Mouse (Mus musculus): ENCODE data around the gene Sufu. TPM values are rescaled to one million over a fixed set of nuclear protein-coding genes. Genes with fewer than 3 reads are reported as not detected.

Sufu gene
- polyA plus RNA-seq, 1 experiment from 2014 or later: 24.1 TPM

DNA sequence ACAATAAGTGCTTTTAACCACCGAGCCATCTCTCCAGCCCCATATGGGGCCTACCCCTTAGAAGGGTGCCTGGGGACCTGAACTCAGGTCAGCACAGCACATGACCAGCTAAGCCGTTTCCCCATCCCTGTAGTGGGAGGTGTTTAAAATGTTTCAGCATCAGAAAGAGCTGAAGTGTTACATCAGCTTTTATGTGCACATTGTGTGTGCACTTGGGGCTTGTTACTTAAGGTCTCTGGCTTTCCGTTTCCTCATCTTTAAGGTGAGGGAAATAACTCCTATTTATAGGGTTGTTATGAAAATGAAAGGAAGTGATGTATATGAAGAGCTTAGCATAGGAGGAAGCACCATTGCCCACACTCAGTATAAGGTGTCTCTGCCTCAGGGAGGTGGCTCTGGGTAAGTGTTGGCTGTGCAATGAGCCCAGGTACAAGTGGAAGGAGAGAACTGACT lies 70.4 kb downstream of the Sufu start:
- Histone ChIP-seq H3K27me3 (replicated peaks) (no peaks in the 10 kb centered on the region), H3K27ac (ENCODE audit: poor library complexity, severe bottlenecking) (no peak overlapping the region)
- ATAC-seq (ENCODE audit: insufficient number of reproducible peaks, low FRiP score): no peak

DNA sequence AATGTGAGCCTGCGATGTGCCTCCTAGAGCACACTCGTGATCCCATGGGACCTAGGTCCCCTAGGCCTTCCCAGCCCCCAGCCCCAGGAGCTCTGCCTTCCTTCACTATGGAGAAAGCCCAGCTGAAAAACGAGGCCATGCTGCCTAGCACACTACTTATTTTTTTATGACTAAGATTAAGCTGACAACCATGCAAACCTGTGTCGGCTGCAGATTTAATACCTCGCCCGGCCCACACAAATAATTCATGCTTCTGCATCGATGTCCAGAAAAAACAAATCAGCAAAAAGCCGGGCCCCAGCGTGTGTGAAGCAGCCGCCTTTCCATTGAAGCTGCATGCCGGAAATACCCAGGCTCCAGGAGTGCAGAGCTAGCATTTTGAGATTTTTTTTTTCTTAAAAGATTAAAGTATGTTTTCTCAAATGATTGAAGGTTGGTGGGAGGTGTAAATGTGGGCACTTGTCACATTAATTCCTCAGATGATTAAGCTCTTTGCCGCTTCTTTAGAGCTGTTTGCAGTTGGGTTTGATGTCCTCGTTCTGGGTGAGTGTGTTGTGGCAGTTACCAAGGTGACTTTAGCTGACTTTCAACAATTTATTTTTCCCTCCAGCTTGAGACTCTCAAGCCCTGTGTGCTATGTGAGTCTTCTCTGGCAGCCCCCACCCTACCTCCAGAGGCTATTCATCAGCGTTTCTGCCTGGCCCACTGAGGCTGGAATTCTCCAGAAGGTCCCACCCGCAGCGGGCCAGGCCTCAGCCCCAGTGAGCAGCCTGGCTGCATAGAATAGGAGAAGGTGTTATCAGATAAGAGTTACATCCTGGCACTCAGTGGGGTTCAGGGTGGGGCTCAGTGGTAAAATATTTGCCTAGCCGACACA lies 73.9 kb downstream of the Sufu start:
- no peaks in the 10 kb centered on the region for H3K9me3 ChIP-seq (replicated peaks)
- whole genome bisulfite sequencing: 34% methylated on average over 17 of the region's 17 CpGs
- H3K4me3 ChIP-seq: no peak overlapping the region
- peak overlapping the region; percentile 83 for H3K27ac ChIP-seq (ENCODE audit: poor library complexity, severe bottlenecking)
- peaks cover 43% of the 10 kb centered on the region for H3K4me1 ChIP-seq (replicated peaks)
- no peak overlapping the region for H3K4me2 ChIP-seq
- H3K36me3 ChIP-seq: peaks cover 41% of the 10 kb centered on the region
- H3K9ac ChIP-seq: peak overlapping the region; percentile 33; the same call in 1 of the 2 replicates
- no peak for ATAC-seq (ENCODE audit: insufficient number of reproducible peaks, low FRiP score)
- no peaks in the 10 kb centered on the region for H3K27me3 ChIP-seq (replicated peaks)

More for the DNA sequence above, 70.4 kb downstream of the Sufu start:
- H3K4me3 ChIP-seq: no peak overlapping the region
- peaks cover 46% of the 10 kb centered on the region for H3K4me1 ChIP-seq (replicated peaks)
- no peaks in the 10 kb centered on the region for H3K9me3 ChIP-seq (replicated peaks)
- H3K36me3 ChIP-seq: peaks cover 30% of the 10 kb centered on the region
- WGBS: 75% methylated on average over 3 of the region's 3 CpGs
- no peak overlapping the region for H3K9ac ChIP-seq
- H3K4me2 ChIP-seq: no peak overlapping the region

DNA sequence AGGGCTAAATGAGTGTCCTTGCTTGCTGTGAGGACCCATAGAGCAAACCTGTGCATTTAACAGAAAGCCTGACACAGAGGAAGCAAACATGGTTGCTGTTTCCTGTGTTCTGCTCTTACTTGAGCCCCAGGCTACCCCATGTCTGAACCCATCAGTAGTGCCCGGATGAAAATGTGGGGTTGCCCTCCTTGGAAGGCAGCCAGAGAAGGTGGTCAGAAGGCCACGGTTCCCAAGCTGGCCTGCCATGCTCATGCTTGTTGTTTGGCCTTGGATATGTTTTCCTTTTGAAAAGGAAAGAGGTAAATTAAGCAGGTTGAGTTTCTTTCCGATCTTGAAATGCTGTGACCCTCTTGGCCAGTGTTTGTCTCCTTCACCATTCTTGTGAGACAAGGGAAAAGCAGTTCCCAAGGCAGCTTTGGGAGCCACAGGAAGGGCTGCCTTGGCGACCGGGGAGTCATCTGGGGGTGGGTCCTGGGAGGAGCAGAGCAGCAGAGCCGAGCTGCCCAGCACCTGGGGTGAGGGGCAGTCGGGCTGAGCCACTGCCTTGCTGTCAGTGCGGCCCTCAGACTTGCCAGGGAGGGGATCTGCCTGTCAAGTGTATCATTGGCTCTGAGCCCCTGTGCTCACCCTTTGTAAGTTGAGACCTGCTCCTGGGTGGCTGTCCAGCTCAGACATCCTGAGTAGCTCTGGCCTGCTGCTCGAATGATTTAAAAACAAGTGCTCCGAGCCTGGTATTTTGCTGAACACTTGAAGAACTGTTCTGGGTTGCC lies 74.8 kb downstream of the Sufu start:
- H3K27ac ChIP-seq (ENCODE audit: poor library complexity, severe bottlenecking): peak overlapping the region; percentile 83
- H3K4me3 ChIP-seq: no peak overlapping the region
- peak overlapping the region; percentile 52 for H3K9ac ChIP-seq
- H3K27me3 ChIP-seq (replicated peaks): no peaks in the 10 kb centered on the region
- ATAC-seq (ENCODE audit: insufficient number of reproducible peaks, low FRiP score): peak; percentile 72
- peaks cover 48% of the 10 kb centered on the region for H3K36me3 ChIP-seq
- H3K4me1 ChIP-seq (replicated peaks): peaks cover 38% of the 10 kb centered on the region
- peak overlapping the region; percentile 19; the same call in 1 of the 2 replicates for H3K4me2 ChIP-seq
- no peaks in the 10 kb centered on the region for H3K9me3 ChIP-seq (replicated peaks)
- 11% methylated on average over 10 of the region's 10 CpGs for WGBS

- H3K4me3 ChIP-seq: no peak overlapping the region
- no peak overlapping the region for H3K9ac ChIP-seq
- 48% methylated on average over 10 of the region's 10 CpGs for WGBS
- no peaks in the 10 kb centered on the region for H3K9me3 ChIP-seq (replicated peaks)
- peaks cover 57% of the 10 kb centered on the region for H3K4me1 ChIP-seq (replicated peaks)
- no peak for ATAC-seq (ENCODE audit: insufficient number of reproducible peaks, low FRiP score)
- no peak overlapping the region for H3K4me2 ChIP-seq
- H3K27me3 ChIP-seq (replicated peaks): no peaks in the 10 kb centered on the region
- peaks cover 51% of the 10 kb centered on the region for H3K36me3 ChIP-seq
- H3K27ac ChIP-seq (ENCODE audit: poor library complexity, severe bottlenecking): no peak overlapping the region
These were observed 80.7 kb downstream of the Sufu start for GRCm38 (mm10) chr19:46477432-46477845.

GRCm38 (mm10) chr19:46478242-46478641 lies 81.5 kb downstream of the Sufu start:
- Histone ChIP-seq H3K27ac (ENCODE audit: poor library complexity, severe bottlenecking) (peak overlapping the region; percentile 72), H3K9ac (no peak overlapping the region; the same call in 1 of the 2 replicates), H3K27me3 (replicated peaks) (no peaks in the 10 kb centered on the region), H3K4me1 (replicated peaks) (peaks cover 64% of the 10 kb centered on the region), H3K9me3 (replicated peaks) (no peaks in the 10 kb centered on the region), H3K4me2 (no peak overlapping the region), H3K36me3 (peaks cover 51% of the 10 kb centered on the region), H3K4me3 (no peak overlapping the region)
- 0 out of 2 replicates have a peak, but pooled peaks have one; percentile 27 for ATAC-seq (ENCODE audit: insufficient number of reproducible peaks, low FRiP score)
- whole genome bisulfite sequencing: 60% methylated on average over 4 of the region's 4 CpGs

- no peaks in the 10 kb centered on the region for H3K27me3 ChIP-seq (replicated peaks)
- 0 out of 2 replicates have a peak overlapping the region, but pooled peaks have one; percentile 19 for H3K4me2 ChIP-seq
- H3K9me3 ChIP-seq (replicated peaks): no peaks in the 10 kb centered on the region
- H3K27ac ChIP-seq (ENCODE audit: poor library complexity, severe bottlenecking): peak overlapping the region; percentile 89
- H3K4me3 ChIP-seq: no peak overlapping the region
- peaks cover 68% of the 10 kb centered on the region for H3K4me1 ChIP-seq (replicated peaks)
- peaks cover 45% of the 10 kb centered on the region for H3K36me3 ChIP-seq
- peak; percentile 65 for ATAC-seq (ENCODE audit: insufficient number of reproducible peaks, low FRiP score)
- 0 out of 2 replicates have a peak overlapping the region, but pooled peaks have one; percentile 35 for H3K9ac ChIP-seq
- WGBS: 10% methylated on average over 5 of the region's 5 CpGs
These were observed 82.1 kb downstream of the Sufu start for GRCm38 (mm10) chr19:46478826-46479225.

GRCm38 (mm10) chr19:46479306-46480075 lies 82.8 kb downstream of the Sufu start:
- 0 out of 2 replicates have a peak overlapping the region, but pooled peaks have one; percentile 19 for H3K4me2 ChIP-seq

DNA sequence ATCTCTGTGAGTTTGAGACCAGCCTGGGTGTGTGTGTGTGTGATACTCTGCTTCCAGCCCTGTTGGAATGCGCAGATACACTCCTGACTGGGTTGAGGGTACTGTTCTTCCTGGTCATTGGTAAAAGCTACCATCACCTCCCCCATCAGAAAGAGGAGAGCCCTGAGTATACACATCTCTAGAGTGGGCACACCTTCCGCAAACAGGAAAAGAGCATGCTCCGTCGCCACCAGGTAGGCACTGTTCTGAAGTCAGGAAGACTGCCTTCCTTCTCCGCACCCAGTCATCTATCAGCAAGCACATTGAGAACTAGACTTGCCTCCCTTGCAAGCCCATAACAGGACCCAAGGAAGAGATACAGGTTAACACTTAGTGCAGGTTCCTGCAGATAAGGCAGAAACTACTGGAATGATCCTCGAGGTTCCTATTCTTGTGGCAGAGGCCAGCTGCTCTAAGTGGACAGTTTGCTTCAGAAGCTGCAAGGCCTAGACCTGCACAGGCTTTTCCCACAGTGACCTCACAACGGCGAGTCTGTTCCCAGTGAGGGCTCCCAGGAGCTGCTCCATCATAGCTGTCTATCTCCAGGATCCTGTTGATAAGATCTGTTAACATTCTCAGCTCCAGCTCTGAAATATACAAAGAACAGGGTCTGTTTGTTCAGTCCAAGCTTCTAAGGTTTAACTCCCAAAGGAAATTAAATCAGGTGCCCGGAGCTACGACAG lies 84.1 kb downstream of the Sufu start:
- Histone ChIP-seq H3K4me2 (no peak overlapping the region), H3K36me3 (peaks cover 26% of the 10 kb centered on the region), H3K27ac (ENCODE audit: poor library complexity, severe bottlenecking) (no peak overlapping the region), H3K9me3 (replicated peaks) (no peaks in the 10 kb centered on the region), H3K27me3 (replicated peaks) (no peaks in the 10 kb centered on the region), H3K4me3 (no peak overlapping the region), H3K4me1 (replicated peaks) (peaks cover 88% of the 10 kb centered on the region), H3K9ac (0 out of 2 replicates have a peak overlapping the region, but pooled peaks have one; percentile 7)
- 66% methylated on average over 10 of the region's 10 CpGs for WGBS
- ATAC-seq (ENCODE audit: insufficient number of reproducible peaks, low FRiP score): no peak

More at GRCm38 (mm10) chr19:46479306-46480075, 82.8 kb downstream of the Sufu start:
- Histone ChIP-seq H3K4me1 (replicated peaks) (peaks cover 75% of the 10 kb centered on the region), H3K27me3 (replicated peaks) (no peaks in the 10 kb centered on the region), H3K9ac (peak overlapping the region; percentile 35), H3K9me3 (replicated peaks) (no peaks in the 10 kb centered on the region), H3K36me3 (peaks cover 38% of the 10 kb centered on the region), H3K27ac (ENCODE audit: poor library complexity, severe bottlenecking) (peak overlapping the region; percentile 89), H3K4me3 (no peak overlapping the region)
- 27% methylated on average over 21 of the region's 21 CpGs for WGBS
- ATAC-seq (ENCODE audit: insufficient number of reproducible peaks, low FRiP score): peak; percentile 10; the same call in 1 of the 2 replicates

- no peaks in the 10 kb centered on the region for H3K27me3 ChIP-seq (replicated peaks)
- no peak overlapping the region for H3K27ac ChIP-seq (ENCODE audit: poor library complexity, severe bottlenecking)
- H3K4me1 ChIP-seq (replicated peaks): peaks cover 94% of the 10 kb centered on the region
- peaks cover 27% of the 10 kb centered on the region for H3K36me3 ChIP-seq
- H3K9ac ChIP-seq: 0 out of 2 replicates have a peak overlapping the region, but pooled peaks have one; percentile 7
- no peak for ATAC-seq (ENCODE audit: insufficient number of reproducible peaks, low FRiP score)
- H3K4me3 ChIP-seq: no peak overlapping the region
- WGBS: 49% methylated on average over 3 of the region's 3 CpGs
- no peaks in the 10 kb centered on the region for H3K9me3 ChIP-seq (replicated peaks)
- no peak overlapping the region for H3K4me2 ChIP-seq
These were observed 84.7 kb downstream of the Sufu start for GRCm38 (mm10) chr19:46481352-46481751.

- peaks cover 25% of the 10 kb centered on the region for H3K36me3 ChIP-seq
- no peak overlapping the region for H3K4me2 ChIP-seq
- no peak overlapping the region for H3K27ac ChIP-seq (ENCODE audit: poor library complexity, severe bottlenecking)
- WGBS: 21% methylated on average over 4 of the region's 4 CpGs
- H3K4me3 ChIP-seq: no peak overlapping the region
- H3K9me3 ChIP-seq (replicated peaks): no peaks in the 10 kb centered on the region
- H3K27me3 ChIP-seq (replicated peaks): no peaks in the 10 kb centered on the region
- no peak for ATAC-seq (ENCODE audit: insufficient number of reproducible peaks, low FRiP score)
- H3K4me1 ChIP-seq (replicated peaks): peaks cover 98% of the 10 kb centered on the region
- no peak overlapping the region for H3K9ac ChIP-seq
These were observed 85.1 kb downstream of the Sufu start for GRCm38 (mm10) chr19:46481756-46482155.
